Mouse (Mus musculus): ENCODE measurements around the gene Gipc3. TPM values are rescaled to one million over a fixed set of nuclear protein-coding genes. Genes with fewer than 3 reads are reported as not detected.

The Gipc3 gene
- total RNA-seq, 2 experiments from 2014 or later: 0.17 to 0.32 TPM

DNA sequence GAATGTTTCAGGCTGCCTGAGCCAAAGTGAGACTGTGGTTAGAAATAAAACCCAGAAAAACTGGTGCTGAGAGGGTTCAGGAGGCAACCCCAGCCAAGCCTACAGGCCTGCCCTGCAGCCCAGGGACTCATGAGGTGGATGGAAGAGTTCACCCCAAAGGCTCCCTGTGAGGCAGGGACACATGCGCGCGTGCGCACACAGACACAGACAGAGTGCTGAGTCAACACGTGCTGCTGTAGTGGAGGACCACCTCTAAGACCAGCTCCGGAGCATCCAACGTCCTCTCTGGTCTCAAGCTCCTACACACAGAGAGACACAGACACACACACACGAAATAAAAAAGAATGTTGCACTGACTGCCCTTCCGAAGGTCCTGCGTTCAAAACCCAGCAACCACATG lies 32.3 kb upstream of the Gipc3 start:
- ATAC-seq (replicated peaks; ENCODE audit: poor library complexity): no peak

DNA sequence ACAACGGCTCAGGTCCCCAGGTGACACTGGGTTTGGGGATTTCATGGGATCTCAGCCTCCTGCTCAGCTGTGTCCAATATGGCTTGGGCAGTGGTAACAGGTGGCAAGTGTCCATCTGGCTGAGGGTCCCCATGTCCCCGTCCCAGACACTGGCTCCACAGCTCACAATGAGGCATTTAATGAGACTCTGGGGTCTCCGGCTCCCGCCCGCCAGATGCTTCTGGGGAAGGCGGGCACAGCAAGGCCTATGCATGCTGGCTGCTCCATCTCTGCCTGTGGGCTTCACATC lies 24.1 kb upstream of the Gipc3 start:
- no peak for ATAC-seq (replicated peaks; ENCODE audit: poor library complexity)

DNA sequence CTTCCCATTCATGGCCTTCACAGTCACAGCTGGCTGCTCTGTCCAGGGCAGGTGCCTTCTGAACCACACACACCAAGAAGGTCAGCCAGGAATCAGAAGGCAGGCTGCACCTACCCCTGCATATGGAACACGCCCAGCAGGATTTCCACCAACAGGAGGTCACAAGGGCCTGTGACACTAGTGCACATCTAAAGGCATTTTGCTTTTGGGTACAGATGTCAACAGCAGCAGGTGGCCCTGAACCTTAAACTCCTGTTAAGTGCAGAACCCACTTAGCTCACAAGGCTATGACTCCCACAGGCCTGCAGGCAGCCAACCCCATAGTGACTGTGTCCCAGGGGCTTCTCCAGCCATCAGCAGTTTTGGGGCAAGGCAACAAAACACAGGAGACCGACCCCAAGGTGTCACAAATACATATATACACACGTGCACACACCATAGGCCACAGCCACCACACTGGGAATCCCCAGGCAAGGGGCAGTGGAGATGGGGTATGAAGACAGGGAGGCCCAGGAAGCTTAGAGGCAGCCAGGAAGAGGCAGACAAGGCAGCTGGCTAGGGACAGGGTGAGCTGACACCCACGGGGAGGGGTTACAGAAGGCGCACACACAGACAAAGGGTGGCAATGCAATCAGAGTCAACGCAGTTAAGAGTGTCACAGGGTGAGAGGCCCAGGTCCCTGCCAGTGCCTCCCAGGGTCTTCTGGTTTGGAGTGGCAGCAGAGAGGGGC lies 23.6 kb upstream of the Gipc3 start:
- ATAC-seq (replicated peaks; ENCODE audit: poor library complexity): no peak

DNA sequence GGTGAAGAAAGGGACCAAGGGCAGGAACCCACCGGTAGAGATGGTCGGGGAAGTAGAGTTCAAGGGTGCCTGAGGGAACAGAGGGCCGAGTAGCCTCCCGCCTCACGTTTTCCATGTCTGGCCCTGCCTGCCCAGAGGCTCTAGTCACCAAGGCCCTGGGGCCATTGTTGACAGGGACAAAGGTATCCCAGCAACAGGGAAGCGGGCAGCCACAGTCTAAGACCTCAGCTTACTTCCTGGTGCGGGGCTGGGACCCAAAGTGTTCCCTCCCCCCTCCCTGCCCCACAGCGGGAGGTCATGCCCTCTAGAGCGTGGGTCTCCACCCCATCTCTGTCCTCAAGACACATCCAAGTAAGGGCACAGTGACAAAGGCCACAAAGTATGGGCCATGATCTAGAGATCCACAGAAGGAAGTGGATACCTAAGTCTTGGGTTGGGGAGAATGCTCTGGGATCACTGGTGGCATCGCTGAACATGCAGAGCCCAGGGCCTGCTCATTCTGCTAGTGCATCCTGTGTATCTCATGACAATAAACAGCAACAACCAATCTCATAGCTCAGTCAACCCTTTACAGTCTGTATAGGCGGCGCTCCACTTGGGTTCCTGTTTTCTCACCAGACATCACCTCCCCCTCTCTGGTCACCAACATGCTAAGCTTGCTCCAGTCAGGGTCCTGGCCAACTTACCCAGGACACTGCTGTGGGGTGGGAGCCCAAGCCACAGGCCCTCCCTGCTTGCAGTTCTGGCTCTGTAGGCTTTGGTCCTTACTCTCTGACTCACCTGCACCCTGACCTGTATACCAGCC lies 22.8 kb upstream of the Gipc3 start, which contains the start of gene 4930404N11Rik:
4930404N11Rik (minus strand) TSS at position 145 of the 805 bp plus-strand sequence.
- peak; percentile 9 for ATAC-seq (replicated peaks; ENCODE audit: poor library complexity)

DNA sequence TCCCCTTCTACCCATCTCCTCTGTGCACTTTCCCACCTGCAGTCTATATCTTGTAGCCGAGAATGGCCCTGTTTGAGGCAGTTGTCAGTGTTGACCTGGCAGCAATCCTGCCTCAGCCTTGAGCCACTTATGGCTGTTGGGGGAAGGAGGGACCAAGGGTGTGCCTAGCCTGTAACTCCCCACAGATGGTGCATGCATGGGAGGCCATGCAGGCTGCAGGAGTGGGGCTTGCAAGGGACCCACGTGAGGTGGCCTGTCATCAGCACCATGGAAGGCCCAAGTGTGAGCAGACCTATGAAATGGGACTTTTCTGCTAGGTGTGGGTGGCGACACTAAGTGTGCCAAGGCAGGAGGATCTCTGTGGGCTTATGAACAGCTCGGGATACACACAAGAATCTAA lies 22.0 kb upstream of the Gipc3 start:
- ATAC-seq (replicated peaks; ENCODE audit: poor library complexity): no peak

DNA sequence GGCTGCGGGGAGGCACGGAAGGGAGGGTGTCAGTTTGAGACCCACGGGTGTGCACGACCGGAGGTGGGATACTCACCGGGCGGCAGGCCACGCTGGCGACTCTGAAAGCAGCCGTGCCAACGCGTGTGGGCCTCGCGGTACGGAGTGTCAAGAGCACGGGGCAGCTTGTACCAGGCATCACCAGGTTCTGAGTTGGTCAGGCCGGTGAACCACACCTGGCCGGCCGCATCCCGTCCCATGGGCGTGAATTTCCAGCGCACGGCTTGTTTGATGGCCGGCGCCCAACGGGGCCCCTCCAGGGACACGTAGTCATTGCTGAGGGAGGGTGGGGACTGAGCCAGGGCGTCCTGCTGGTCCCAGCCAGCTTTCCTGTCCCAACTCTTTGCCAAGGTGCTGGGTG lies 21.6 kb upstream of the Gipc3 start:
- no peak for ATAC-seq (replicated peaks; ENCODE audit: poor library complexity)

DNA sequence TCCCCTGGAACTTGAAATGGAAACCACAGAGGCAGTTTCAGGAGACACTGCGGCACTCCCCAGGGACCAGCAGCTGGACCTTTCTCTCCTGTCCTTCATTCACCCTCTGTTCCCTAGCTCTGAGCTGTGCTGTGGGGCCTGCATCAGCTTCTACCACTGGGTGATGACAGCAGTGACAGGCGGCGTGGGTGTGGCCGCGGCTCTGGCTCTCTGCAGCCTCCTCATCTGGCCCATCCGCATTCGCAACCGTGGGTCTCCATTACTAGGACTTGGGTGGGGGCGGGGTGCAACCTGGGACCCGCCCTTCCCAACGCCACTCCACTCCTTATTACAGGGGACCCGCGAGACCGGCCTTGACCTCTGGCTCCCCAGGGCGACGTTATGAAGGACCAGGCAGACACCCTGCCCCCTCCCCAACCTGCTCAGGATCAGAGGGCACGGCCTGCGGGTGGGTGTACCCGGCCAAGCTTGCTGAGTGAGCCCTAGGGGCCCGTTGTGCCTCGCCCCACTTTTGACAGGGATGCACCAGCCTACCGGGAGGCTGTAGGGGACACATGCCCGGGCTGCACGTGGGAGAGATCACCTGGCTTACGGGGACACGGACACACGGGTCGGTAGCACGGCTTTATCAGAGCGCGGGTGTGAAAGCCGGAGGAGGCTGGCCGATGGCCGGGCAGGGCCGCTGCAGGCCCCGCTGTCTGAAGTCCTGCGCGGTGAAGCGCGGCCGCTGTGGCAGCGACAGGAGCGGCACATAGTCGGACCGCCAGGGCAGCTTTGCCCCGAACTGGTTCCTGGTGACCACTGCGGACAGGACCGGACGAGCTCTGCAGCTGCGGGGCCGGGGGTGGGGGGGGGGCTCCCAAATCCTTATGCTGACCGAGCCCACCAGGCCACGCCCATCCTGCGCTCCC lies 20.6 kb upstream of the Gipc3 start:
- no peak for ATAC-seq (replicated peaks; ENCODE audit: poor library complexity)

DNA sequence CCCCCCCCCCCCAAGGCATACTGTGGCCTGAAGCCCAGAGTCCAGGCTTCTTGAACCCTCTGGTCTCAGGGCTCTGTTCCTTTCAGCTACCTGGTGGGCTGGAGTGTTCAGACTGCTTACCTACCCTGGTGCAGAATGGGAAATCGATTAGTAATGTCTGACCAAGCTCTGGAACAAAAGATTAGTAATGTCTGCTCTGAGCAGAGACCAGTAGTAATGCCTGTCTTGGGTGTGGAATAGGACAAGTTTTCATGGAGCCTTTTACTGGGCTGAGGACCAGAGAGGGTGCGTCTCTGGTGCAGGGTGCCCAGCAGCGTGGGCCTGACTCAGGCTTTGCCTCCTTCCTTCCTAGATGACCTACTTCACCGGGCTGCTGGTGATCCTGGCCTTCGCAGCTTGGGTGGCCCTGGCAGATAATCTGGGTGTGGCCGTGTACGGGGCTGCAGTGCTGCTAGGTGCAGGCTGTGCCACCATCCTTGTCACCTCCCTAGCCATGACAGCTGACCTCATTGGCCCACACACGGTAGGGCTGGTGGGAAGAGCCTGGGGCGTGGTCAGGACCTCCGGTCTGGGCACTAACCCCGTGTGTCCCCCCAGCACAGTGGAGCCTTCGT lies 19.4 kb upstream of the Gipc3 start:
- ATAC-seq (replicated peaks; ENCODE audit: poor library complexity): peak; percentile 51

DNA sequence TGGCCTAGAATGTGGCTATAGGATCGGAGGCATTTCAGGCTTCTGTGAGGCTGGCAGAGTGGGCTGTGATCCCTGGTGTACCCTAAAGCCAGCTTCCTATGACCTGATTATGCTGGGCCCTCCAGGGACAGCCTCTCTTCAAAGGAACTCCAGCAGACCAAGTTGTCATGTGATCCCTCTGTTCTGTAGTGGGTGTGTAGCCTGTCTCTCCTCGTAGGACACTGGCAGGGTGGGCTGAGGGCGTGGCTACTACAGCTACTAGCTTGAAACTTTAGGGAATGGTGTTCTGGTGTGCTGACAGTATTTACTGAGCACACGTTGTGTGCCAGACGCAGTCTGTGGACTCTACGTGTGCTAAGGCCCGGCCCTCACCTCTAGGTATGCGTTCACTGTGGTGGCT lies 17.7 kb upstream of the Gipc3 start:
- ATAC-seq (replicated peaks; ENCODE audit: poor library complexity): no peak

DNA sequence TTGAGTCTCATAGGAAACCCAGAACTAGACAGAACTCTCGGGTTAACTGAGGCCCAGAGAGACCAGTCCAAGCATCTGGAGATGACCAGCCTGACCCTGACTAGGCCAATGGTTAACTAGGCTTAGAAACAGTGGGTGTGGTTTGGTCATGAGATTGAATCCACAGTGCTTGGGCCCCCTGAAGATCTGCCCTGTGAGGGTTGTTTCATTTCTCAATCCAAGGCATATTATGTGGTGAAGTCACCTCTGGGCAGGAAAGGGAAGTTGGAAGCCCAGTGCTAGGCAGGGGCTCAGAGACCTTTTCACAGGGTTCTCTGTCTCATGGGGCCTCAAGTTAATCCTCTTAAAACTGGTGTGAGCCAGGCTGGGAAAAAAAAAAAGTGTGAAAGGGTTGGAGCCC lies 15.8 kb upstream of the Gipc3 start:
- peak; percentile 29 for ATAC-seq (replicated peaks; ENCODE audit: poor library complexity)

DNA sequence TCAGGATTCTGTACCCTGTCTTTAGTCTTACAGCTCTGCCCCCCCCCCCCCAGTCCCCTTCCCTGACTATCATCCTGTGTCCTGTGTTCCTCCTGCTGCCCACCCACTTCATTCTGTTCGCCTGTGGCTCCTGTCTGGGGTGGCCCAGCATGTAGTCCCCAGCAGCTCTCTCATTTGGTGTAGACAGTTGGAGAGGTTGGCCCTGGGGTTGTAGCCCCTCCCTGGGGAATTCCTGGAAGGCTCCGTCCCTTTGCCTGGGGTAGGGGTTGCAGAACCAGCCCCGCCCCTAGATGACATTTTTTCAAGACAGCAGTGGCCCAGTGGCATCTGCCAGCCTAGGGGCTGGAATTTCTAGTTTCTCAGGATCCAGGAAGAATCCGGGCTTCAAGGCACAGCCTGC lies 15.1 kb upstream of the Gipc3 start:
- ATAC-seq (replicated peaks; ENCODE audit: poor library complexity): no peak

DNA sequence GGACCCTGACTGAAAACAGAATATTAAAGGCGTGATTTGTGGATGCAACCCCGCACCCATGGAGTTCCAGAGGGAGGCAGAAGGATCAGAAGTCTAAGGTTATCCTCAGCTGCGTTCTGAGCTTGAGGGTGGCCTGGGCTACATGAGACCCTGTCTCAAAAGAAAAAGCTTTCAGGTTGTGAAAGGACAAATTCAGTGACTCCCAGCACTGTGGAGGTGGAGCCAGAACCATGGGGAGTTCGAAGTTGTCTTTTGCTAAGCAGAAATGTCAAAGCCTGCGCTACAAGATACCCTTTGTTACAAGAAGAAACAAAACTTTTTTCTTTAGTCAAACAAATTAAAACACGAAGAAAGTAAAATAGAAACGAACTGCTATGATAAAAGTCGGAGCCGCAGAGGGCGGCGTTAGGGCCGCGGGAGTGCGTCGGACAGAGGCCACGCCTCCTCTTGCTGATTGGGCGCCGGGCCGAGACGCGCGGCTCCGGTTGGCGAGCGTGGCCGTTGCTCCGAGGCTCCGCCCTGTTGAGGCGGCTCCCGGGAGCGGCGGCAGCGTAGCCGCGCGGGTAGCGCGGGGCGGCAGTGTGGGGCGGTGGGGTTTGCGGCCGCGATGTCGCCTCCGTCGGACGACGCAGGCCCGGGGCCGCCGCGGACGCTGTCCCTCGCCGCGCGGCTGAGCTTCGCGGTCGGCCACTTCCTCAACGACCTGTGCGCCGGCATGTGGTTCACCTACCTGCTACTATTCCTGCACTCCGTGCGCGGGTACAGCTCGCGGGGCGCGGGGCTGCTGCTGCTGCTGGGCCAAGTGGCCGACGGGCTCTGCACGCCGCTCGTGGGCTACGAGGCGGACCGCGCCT lies 14.2 kb upstream of the Gipc3 start, which contains the start of gene Mfsd12:
Mfsd12 (plus strand) TSS at position 501 of the 854 bp plus-strand sequence.
- peak; percentile 77 for ATAC-seq (replicated peaks; ENCODE audit: poor library complexity)

DNA sequence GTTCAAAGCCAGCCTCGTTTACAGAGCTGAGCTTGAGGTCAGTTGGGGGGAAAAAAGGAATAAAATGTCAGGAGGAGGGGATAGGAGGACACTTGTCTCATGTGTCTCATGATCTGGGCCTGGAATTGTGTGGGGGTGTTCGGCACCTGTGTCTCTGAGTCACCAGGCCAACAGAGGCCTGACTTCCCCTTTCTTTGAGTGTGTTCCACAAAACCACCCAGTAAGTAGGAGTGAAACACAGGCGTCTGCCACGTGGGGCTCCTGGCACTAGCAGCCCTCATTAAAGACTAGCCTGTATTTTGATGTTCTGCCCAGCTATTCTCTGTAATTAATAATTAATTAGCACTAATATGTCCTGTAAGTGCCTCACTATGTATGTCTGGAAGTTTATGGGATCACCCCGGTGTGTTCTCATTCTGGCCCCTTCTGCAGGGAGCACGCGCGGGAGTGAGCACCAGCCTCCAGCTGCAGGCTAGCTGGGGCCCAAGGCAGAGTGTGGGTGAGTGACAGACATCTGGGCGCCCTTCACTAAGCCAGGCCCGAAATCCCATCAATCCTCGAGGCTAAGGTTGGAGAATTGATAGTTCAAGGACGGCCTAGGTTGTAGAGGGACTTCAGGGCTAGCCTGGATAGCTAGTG lies 13.4 kb upstream of the Gipc3 start:
- peak; percentile 52 for ATAC-seq (replicated peaks; ENCODE audit: poor library complexity)

DNA sequence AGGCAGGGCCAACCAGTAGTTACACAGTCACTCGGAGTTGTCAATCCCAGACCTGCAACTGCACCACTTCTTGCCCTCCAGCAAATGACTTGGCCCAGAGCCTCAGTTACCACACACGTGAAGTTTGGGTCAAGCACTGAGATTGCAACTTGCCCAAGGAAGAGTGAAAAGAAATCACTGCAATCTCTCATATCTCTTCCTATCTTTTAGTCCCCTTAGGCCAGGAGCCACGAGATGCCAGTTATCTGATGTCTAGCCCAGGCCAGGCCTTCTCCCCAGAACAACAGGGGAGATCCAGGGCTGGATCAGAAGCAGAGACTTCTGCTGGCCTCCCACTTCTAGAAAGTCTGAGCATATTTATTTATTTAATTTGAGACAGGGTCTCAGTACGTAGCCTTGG lies 12.5 kb upstream of the Gipc3 start:
- ATAC-seq (replicated peaks; ENCODE audit: poor library complexity): no peak

DNA sequence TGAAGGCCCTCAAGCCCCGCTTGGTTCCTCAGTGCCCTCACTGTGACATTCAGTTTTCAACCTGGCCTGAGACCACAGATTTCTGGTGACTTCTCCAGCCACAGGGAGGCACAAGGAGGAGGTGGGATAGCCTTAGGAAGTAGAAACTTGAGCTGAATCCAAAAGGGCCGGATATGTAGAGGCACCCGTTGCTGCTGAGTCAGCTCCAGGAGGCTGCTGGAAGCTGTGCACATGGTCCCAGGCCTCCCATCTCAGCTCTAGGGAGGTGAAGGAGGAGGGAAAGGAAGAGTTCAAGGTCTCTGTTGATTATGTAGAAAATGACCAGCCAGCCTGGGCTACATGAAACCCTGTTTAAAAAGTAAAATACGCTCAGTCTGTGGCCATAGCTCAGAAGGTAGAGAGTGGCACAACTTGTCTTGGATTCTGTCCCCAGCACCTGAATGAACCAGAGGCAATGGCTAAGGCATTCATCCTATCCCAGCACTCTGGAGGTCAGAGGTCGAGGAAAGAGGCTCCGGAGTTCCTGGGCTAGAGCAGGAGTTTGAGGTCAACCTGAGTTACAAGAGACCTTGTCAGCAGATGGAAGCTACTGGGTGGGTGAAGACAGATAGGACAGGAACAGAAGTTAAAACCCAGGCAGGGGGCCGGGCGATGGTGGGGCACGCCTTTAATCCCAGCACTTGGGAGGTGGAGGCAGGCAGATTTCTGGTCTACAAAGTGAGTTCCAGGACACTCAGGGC lies 11.8 kb upstream of the Gipc3 start:
- no peak for ATAC-seq (replicated peaks; ENCODE audit: poor library complexity)

DNA sequence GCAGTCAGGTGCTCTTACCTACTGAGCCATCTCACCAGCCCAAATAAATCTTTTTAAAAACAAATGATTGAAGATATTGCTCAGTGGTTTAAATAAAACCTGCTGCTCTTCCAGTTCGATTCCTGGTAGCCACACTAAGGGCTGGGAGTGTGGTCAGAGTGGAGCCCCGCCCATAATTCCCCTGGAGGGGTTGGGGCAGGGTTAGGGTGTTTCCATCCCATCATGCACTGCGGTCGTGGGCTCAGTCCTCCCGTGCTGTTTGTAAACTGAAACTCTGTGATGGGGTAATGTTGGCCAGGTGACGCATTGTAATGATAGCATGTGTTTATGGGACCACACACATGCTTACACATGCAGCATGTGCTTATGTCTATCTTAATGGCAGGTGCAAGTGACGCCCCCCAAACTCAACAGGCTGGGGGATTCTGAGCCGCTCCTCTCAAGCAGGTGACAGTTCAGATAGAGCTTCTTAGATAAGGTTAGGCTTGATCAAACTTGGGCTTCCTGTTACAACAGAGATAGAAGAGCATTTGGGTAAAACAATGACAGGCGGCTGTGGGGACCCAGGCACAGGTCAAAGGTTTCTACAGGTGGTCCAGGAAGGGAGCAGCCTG lies 8.7 kb upstream of the Gipc3 start:
- ATAC-seq (replicated peaks; ENCODE audit: poor library complexity): peak; percentile 32

DNA sequence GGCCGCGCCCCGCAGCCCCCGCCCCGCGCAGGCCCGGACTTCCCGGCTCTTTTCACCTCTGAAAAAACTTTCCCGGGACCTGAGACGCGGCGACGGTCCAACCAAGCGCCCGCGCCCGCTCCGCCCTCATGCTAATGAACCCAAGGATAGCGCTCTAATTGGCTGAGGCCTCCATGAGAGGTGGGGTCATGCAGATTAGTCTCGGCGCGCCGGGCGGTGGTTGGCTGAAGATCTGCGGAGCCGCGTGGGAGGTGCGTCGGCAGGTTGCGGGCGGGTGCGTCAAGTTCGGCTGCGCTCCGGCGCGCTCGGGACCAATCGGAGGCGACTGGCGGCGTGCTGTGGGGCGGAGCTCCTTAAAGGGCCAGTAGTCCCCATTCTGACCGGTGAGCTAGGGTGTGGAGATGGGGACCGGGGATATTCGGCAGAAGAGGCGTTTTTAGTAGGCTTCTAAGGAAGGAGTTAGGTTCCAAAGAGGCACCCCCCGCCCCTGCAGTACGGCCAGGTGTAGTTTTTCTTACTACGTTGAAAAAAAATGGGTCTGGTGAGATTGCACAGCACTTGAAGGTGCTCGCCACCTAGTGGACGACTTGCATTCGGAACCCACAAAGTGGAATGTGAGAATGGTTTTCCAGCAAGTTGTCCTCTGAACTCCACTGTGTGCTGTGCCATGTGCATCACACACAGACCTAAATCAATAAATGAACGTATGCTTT lies 7.4 kb upstream of the Gipc3 start, which contains the start of gene Hmg20b:
Hmg20b (minus strand) TSS at position 130 of the 713 bp plus-strand sequence.
- ATAC-seq (replicated peaks; ENCODE audit: poor library complexity): peak; percentile 80

DNA sequence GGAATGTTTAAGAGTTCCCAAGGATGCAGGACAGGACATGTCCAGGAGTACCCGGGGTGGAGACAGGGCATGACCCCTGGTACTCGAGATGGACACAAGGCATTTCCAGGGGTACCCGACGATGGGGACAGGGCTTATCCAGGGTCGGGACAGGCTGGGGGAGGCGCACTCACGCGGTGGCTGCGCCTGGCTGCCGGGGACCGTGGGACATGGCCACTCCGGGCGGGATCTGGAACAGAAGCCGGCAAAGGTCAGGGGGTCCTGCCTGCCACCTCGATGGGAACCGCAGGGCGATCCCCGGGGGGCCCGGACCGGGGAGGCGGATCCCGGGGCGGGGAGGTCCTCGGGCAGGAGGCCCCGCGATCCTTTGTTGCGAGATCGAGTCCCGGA lies 6.9 kb upstream of the Gipc3 start:
- no peak for ATAC-seq (replicated peaks; ENCODE audit: poor library complexity)
